Mouse (Mus musculus): ENCODE measurements around the gene Snx7. TPM values are rescaled to one million over a fixed set of nuclear protein-coding genes. Genes with fewer than 3 reads are reported as not detected.

Snx7 gene
- polyA plus RNA-seq, 1 experiment from 2014 or later = 17.1 TPM

- Histone ChIP-seq H3K9ac (replicated peaks; ENCODE audit: low read depth, low read length) (no peak overlapping the region), H3K9me3 (ENCODE audit: control insufficient read depth, low read length) (0 out of 2 replicates have a peak, but pooled peaks cover 4% of the 10 kb centered on the region), H3K4me3 (replicated peaks; ENCODE audit: low read length) (no peak overlapping the region), H3K4me2 (ENCODE audit: low read length) (no peak overlapping the region), H3K36me3 (ENCODE audit: control insufficient read depth, insufficient read depth) (no peaks in the 10 kb centered on the region; the same call in 1 of the 2 replicates), H3K27me3 (replicated peaks; ENCODE audit: control insufficient read depth, insufficient read depth, low read length) (no peaks in the 10 kb centered on the region), H3K4me1 (replicated peaks; ENCODE audit: control insufficient read depth, insufficient read depth, low read length) (peaks cover under 1% of the 10 kb centered on the region; the same call in 1 of the 2 replicates), H3K27ac (ENCODE audit: low read length) (no peak overlapping the region)
- WGBS = 64% methylated on average over 2 of the region's 2 CpGs
- no peak for ATAC-seq
Observed at GRCm38 (mm10) chr3:117862951-117863350, 5.8 kb downstream of the Snx7 start.

GRCm38 (mm10) chr3:117861977-117862434, 6.7 kb downstream of the Snx7 start:
- Histone ChIP-seq H3K27ac (ENCODE audit: low read length) (no peak overlapping the region), H3K27me3 (replicated peaks; ENCODE audit: control insufficient read depth, insufficient read depth, low read length) (no peaks in the 10 kb centered on the region), H3K4me3 (replicated peaks; ENCODE audit: low read length) (no peak overlapping the region), H3K36me3 (ENCODE audit: control insufficient read depth, insufficient read depth) (no peaks in the 10 kb centered on the region; the same call in 1 of the 2 replicates), H3K4me2 (ENCODE audit: low read length) (no peak overlapping the region), H3K9me3 (ENCODE audit: control insufficient read depth, low read length) (0 out of 2 replicates have a peak, but pooled peaks cover 4% of the 10 kb centered on the region), H3K9ac (replicated peaks; ENCODE audit: low read depth, low read length) (no peak overlapping the region), H3K4me1 (replicated peaks; ENCODE audit: control insufficient read depth, insufficient read depth, low read length) (no peaks in the 10 kb centered on the region)
- 90% methylated on average over 6 of the region's 6 CpGs for WGBS
- no peak for ATAC-seq

- Histone ChIP-seq H3K4me1 (replicated peaks; ENCODE audit: control insufficient read depth, insufficient read depth, low read length) (no peaks in the 10 kb centered on the region), H3K4me3 (replicated peaks; ENCODE audit: low read length) (no peak overlapping the region), H3K9me3 (ENCODE audit: control insufficient read depth, low read length) (0 out of 2 replicates have a peak, but pooled peaks cover 4% of the 10 kb centered on the region), H3K27me3 (replicated peaks; ENCODE audit: control insufficient read depth, insufficient read depth, low read length) (no peaks in the 10 kb centered on the region), H3K9ac (replicated peaks; ENCODE audit: low read depth, low read length) (no peak overlapping the region), H3K36me3 (ENCODE audit: control insufficient read depth, insufficient read depth) (no peaks in the 10 kb centered on the region; the same call in 1 of the 2 replicates), H3K4me2 (ENCODE audit: low read length) (no peak overlapping the region), H3K27ac (ENCODE audit: low read length) (no peak overlapping the region)
- no peak for ATAC-seq
- WGBS = 97% methylated on average over 3 of the region's 3 CpGs
Observed at GRCm38 (mm10) chr3:117858996-117859395, 9.7 kb downstream of the Snx7 start.

GRCm38 (mm10) chr3:117853729-117854128, 15.0 kb downstream of the Snx7 start:
- no peaks in the 10 kb centered on the region for H3K36me3 ChIP-seq (ENCODE audit: control insufficient read depth, insufficient read depth)
- H3K9ac ChIP-seq (replicated peaks; ENCODE audit: low read depth, low read length) = no peak overlapping the region
- H3K9me3 ChIP-seq (ENCODE audit: control insufficient read depth, low read length) = no peaks in the 10 kb centered on the region
- H3K27me3 ChIP-seq (replicated peaks; ENCODE audit: control insufficient read depth, insufficient read depth, low read length) = no peaks in the 10 kb centered on the region
- H3K4me3 ChIP-seq (replicated peaks; ENCODE audit: low read length) = no peak overlapping the region
- H3K4me2 ChIP-seq (ENCODE audit: low read length) = no peak overlapping the region
- 68% methylated on average over 3 of the region's 3 CpGs for WGBS
- no peak for ATAC-seq
- no peaks in the 10 kb centered on the region for H3K4me1 ChIP-seq (replicated peaks; ENCODE audit: control insufficient read depth, insufficient read depth, low read length)
- no peak overlapping the region for H3K27ac ChIP-seq (ENCODE audit: low read length)

GRCm38 (mm10) chr3:117852054-117852361, 16.7 kb downstream of the Snx7 start:
- 51% methylated on average over 3 of the region's 3 CpGs for WGBS
- H3K27ac ChIP-seq (ENCODE audit: low read length) = peak overlapping the region; percentile 81
- no peak overlapping the region for H3K4me2 ChIP-seq (ENCODE audit: low read length)

GRCm38 (mm10) chr3:117851278-117852053, 17.3 kb downstream of the Snx7 start:
- Histone ChIP-seq H3K4me3 (replicated peaks; ENCODE audit: low read length) (no peak overlapping the region), H3K27me3 (replicated peaks; ENCODE audit: control insufficient read depth, insufficient read depth, low read length) (no peaks in the 10 kb centered on the region), H3K4me2 (ENCODE audit: low read length) (no peak overlapping the region), H3K9ac (replicated peaks; ENCODE audit: low read depth, low read length) (no peak overlapping the region), H3K27ac (ENCODE audit: low read length) (peak overlapping the region; percentile 81), H3K9me3 (ENCODE audit: control insufficient read depth, low read length) (no peaks in the 10 kb centered on the region), H3K4me1 (replicated peaks; ENCODE audit: control insufficient read depth, insufficient read depth, low read length) (no peaks in the 10 kb centered on the region), H3K36me3 (ENCODE audit: control insufficient read depth, insufficient read depth) (no peaks in the 10 kb centered on the region)
- ATAC-seq = peak; percentile 80
- WGBS = 49% methylated on average over 18 of the region's 18 CpGs

More at GRCm38 (mm10) chr3:117852054-117852361, 16.7 kb downstream of the Snx7 start:
- H3K4me3 ChIP-seq (replicated peaks; ENCODE audit: low read length) = no peak overlapping the region
- H3K27me3 ChIP-seq (replicated peaks; ENCODE audit: control insufficient read depth, insufficient read depth, low read length) = no peaks in the 10 kb centered on the region
- no peaks in the 10 kb centered on the region for H3K36me3 ChIP-seq (ENCODE audit: control insufficient read depth, insufficient read depth)
- peak; percentile 75; the same call in 1 of the 2 replicates for ATAC-seq
- no peaks in the 10 kb centered on the region for H3K4me1 ChIP-seq (replicated peaks; ENCODE audit: control insufficient read depth, insufficient read depth, low read length)
- H3K9me3 ChIP-seq (ENCODE audit: control insufficient read depth, low read length) = no peaks in the 10 kb centered on the region
- H3K9ac ChIP-seq (replicated peaks; ENCODE audit: low read depth, low read length) = no peak overlapping the region

GRCm38 (mm10) chr3:117848866-117849265, 19.9 kb downstream of the Snx7 start:
- Histone ChIP-seq H3K4me2 (ENCODE audit: low read length) (no peak overlapping the region), H3K27me3 (replicated peaks; ENCODE audit: control insufficient read depth, insufficient read depth, low read length) (no peaks in the 10 kb centered on the region), H3K4me1 (replicated peaks; ENCODE audit: control insufficient read depth, insufficient read depth, low read length) (no peaks in the 10 kb centered on the region), H3K36me3 (ENCODE audit: control insufficient read depth, insufficient read depth) (no peaks in the 10 kb centered on the region), H3K27ac (ENCODE audit: low read length) (no peak overlapping the region; the same call in 1 of the 2 replicates), H3K9me3 (ENCODE audit: control insufficient read depth, low read length) (no peaks in the 10 kb centered on the region), H3K4me3 (replicated peaks; ENCODE audit: low read length) (no peak overlapping the region), H3K9ac (replicated peaks; ENCODE audit: low read depth, low read length) (no peak overlapping the region)
- no peak for ATAC-seq
- WGBS = 70% methylated on average over 6 of the region's 6 CpGs

- Histone ChIP-seq H3K4me3 (replicated peaks; ENCODE audit: low read length) (no peak overlapping the region), H3K36me3 (ENCODE audit: control insufficient read depth, insufficient read depth) (no peaks in the 10 kb centered on the region), H3K9ac (replicated peaks; ENCODE audit: low read depth, low read length) (no peak overlapping the region), H3K27ac (ENCODE audit: low read length) (no peak overlapping the region), H3K4me1 (replicated peaks; ENCODE audit: control insufficient read depth, insufficient read depth, low read length) (peaks cover 3% of the 10 kb centered on the region), H3K9me3 (ENCODE audit: control insufficient read depth, low read length) (no peaks in the 10 kb centered on the region), H3K4me2 (ENCODE audit: low read length) (no peak overlapping the region), H3K27me3 (replicated peaks; ENCODE audit: control insufficient read depth, insufficient read depth, low read length) (no peaks in the 10 kb centered on the region)
- ATAC-seq = no peak
- 85% methylated on average over 1 of the region's 1 CpGs for WGBS
Observed at GRCm38 (mm10) chr3:117842658-117843057, 26.1 kb downstream of the Snx7 start.

GRCm38 (mm10) chr3:117839867-117840545, 28.7 kb downstream of the Snx7 start:
- no peaks in the 10 kb centered on the region for H3K27me3 ChIP-seq (replicated peaks; ENCODE audit: control insufficient read depth, insufficient read depth, low read length)
- peaks cover 3% of the 10 kb centered on the region for H3K4me1 ChIP-seq (replicated peaks; ENCODE audit: control insufficient read depth, insufficient read depth, low read length)
- no peak overlapping the region for H3K9ac ChIP-seq (replicated peaks; ENCODE audit: low read depth, low read length)
- H3K36me3 ChIP-seq (ENCODE audit: control insufficient read depth, insufficient read depth) = no peaks in the 10 kb centered on the region
- no peaks in the 10 kb centered on the region for H3K9me3 ChIP-seq (ENCODE audit: control insufficient read depth, low read length)
- H3K4me2 ChIP-seq (ENCODE audit: low read length) = no peak overlapping the region; the same call in 1 of the 2 replicates
- H3K27ac ChIP-seq (ENCODE audit: low read length) = peak overlapping the region; percentile 83
- H3K4me3 ChIP-seq (replicated peaks; ENCODE audit: low read length) = no peak overlapping the region
- peak; percentile 87 for ATAC-seq
- WGBS = 40% methylated on average over 12 of the region's 12 CpGs

All from forebrain, embryonic 16.5 days (tissue).